In genomic region chr1:164999515-164999914, GRCm38 (mm10) we compare ENCODE assay signal across 10 mouse cellular contexts.
A peak's percentile ranks its signal among the peaks of the same experiment; 100 is the strongest.
DNase-seq lines count a peak whose midpoint lies in the region; ATAC-seq and TF ChIP-seq lines count a peak whose summit lies in the region.
"Had no signal": no experiment of that assay in that cellular context is flagged by ENCODE, and none has a peak within 500 bp of the region (broad histone marks: within the 10 kb centered on the region; RNA-seq: fewer than 3 reads in every experiment).

No protein-coding gene starts in this region.

- WGBS in kidney, embryonic 15.5 days: 53% methylated on average over 10 of the region's 10 CpGs
- 76% methylated on average over 10 of the region's 10 CpGs for WGBS in midbrain, embryonic 13.5 days
- WGBS in forebrain, embryonic 10.5 days: 75% methylated on average over 10 of the region's 10 CpGs

- peaks cover 6% of the 10 kb centered on the region; the same call in 1 of the 2 replicates for H3K4me1 ChIP-seq in kidney, embryonic 15.5 days
- peaks cover 0 to 7% of the 10 kb centered on the region in 2 experiments; a peak in 2 of 4 replicates for H3K4me1 ChIP-seq in CH12.LX (ENCODE audit: control insufficient read depth in 1 of 2, insufficient read depth in 2 of 2)
- H3K4me1 ChIP-seq in cortical plate, adult 2 months (ENCODE audit: control insufficient read depth, insufficient read depth, low read length): no peaks in the 10 kb centered on the region; the same call in 1 of the 2 replicates
- peaks cover 3% of the 10 kb centered on the region; the same call in 1 of the 2 replicates for H3K4me1 ChIP-seq in midbrain, embryonic 13.5 days (replicated peaks)
- no peaks in the 10 kb centered on the region for H3K4me1 ChIP-seq in forebrain, embryonic 10.5 days

- no peak for TF ChIP-seq POLR2A in CH12.LX (IDR thresholded peaks at IDR 0.05; ENCODE audit: low read depth, low read length)
- no peak for TF ChIP-seq POLR2A in cortical plate, adult 2 months (IDR thresholded peaks at IDR 0.05; ENCODE audit: extremely low read depth, insufficient read depth, low read length)

- peak; percentile 73; the same call in 1 of the 2 replicates for ATAC-seq in kidney, embryonic 15.5 days (replicated peaks; ENCODE audit: low FRiP score)
- ATAC-seq in midbrain, embryonic 13.5 days: no peak

- H3K36me3 ChIP-seq in kidney, embryonic 15.5 days: no peaks in the 10 kb centered on the region
- no peaks in the 10 kb centered on the region for H3K36me3 ChIP-seq in CH12.LX (replicated peaks in 1 of 2; ENCODE audit: control insufficient read depth in 1 of 2, insufficient read depth in 1 of 2, low read length in 1 of 2)
- no peaks in the 10 kb centered on the region for H3K36me3 ChIP-seq in midbrain, embryonic 13.5 days
- H3K36me3 ChIP-seq in forebrain, embryonic 10.5 days (replicated peaks): no peaks in the 10 kb centered on the region
- H3K36me3 ChIP-seq: hindbrain, embryonic 15.5 days had no signal

- dilution Hi-C loops in CH12.LX (cut with MboI; ENCODE audit: extremely low pct_ligation_motif_present, extremely low pct_unique_long_range_greater_than_20kb, low sequenced_read_pairs): no loop called here

- H3K27ac ChIP-seq in kidney, embryonic 15.5 days: no peak overlapping the region
- no peak overlapping the region for H3K27ac ChIP-seq in CH12.LX (ENCODE audit: insufficient read depth, low read depth)
- H3K27ac ChIP-seq in cortical plate, adult 2 months (ENCODE audit: insufficient read depth, low read length): peak overlapping the region; percentile 31
- no peak overlapping the region for H3K27ac ChIP-seq in midbrain, embryonic 13.5 days
- no peak overlapping the region for H3K27ac ChIP-seq in forebrain, embryonic 10.5 days
- H3K27ac ChIP-seq: hindbrain, embryonic 15.5 days had no signal

- TF ChIP-seq EP300 in CH12.LX (IDR thresholded peaks at IDR 0.05; ENCODE audit: low read length): no peak

- no peak overlapping the region for H3K4me3 ChIP-seq in kidney, embryonic 15.5 days (replicated peaks)
- no peak overlapping the region for H3K4me3 ChIP-seq in CH12.LX (replicated peaks in 1 of 3; ENCODE audit: low read depth in 2 of 3, low read length in 2 of 3, poor library complexity in 1 of 3)
- no peak overlapping the region for H3K4me3 ChIP-seq in cortical plate, adult 2 months (ENCODE audit: insufficient read depth, low read length)
- no peak overlapping the region for H3K4me3 ChIP-seq in midbrain, embryonic 13.5 days (replicated peaks)
- H3K4me3 ChIP-seq in forebrain, embryonic 10.5 days: no peak overlapping the region
- H3K4me3 ChIP-seq: hindbrain, embryonic 15.5 days; myocyte had no signal

- DNase-seq in kidney, adult 9 months: no peak
- DNase-seq in CH12.LX (ENCODE audit: extremely low read depth): peak; percentile 25
- peak; percentile 43 to 50 for DNase-seq in natural killer cell, adult 2 months (ENCODE audit: low spot score in 2 of 2)
- DNase-seq in urinary bladder, adult 2 months (ENCODE audit: low spot score): no peak
- DNase-seq in forebrain, embryonic 10.5 days (ENCODE audit: extremely low spot score, low spot score): no peak

- in situ Hi-C loops in CH12.LX (cut with MboI; ENCODE audit: low pct_ligation_motif_present, low pct_unique_long_range_greater_than_20kb, low sequenced_read_pairs): no loop called here

- TF ChIP-seq RAD21 in CH12.LX (IDR thresholded peaks at IDR 0.05; ENCODE audit: low read depth, low read length): peak; percentile 13

- H3K27me3 ChIP-seq in kidney, embryonic 15.5 days: no peaks in the 10 kb centered on the region
- H3K27me3 ChIP-seq in CH12.LX (replicated peaks): no peaks in the 10 kb centered on the region
- H3K27me3 ChIP-seq in midbrain, embryonic 13.5 days: no peaks in the 10 kb centered on the region
- no peaks in the 10 kb centered on the region for H3K27me3 ChIP-seq in forebrain, embryonic 10.5 days (ENCODE audit: poor library complexity, severe bottlenecking)
- H3K27me3 ChIP-seq: hindbrain, embryonic 15.5 days had no signal

- no peaks in the 10 kb centered on the region for H3K79me2 ChIP-seq in CH12.LX (replicated peaks; ENCODE audit: control insufficient read depth, extremely low read depth, insufficient read depth, poor library complexity, severe bottlenecking)

- H3K9me3 ChIP-seq in kidney, embryonic 15.5 days (replicated peaks): no peaks in the 10 kb centered on the region
- H3K9me3 ChIP-seq in CH12.LX (replicated peaks; ENCODE audit: low read length): no peaks in the 10 kb centered on the region
- H3K9me3 ChIP-seq in midbrain, embryonic 13.5 days: no peaks in the 10 kb centered on the region
- no peaks in the 10 kb centered on the region for H3K9me3 ChIP-seq in forebrain, embryonic 10.5 days
- H3K9me3 ChIP-seq: hindbrain, embryonic 15.5 days had no signal

- no peak overlapping the region for H3K4me2 ChIP-seq in kidney, embryonic 15.5 days
- H3K4me2 ChIP-seq in CH12.LX (ENCODE audit: insufficient read depth, low read depth, poor library complexity, severe bottlenecking): no peak overlapping the region
- no peak overlapping the region for H3K4me2 ChIP-seq in midbrain, embryonic 13.5 days (replicated peaks)
- H3K4me2 ChIP-seq: hindbrain, embryonic 15.5 days had no signal

- peak in 1 of 2 experiments; percentile 54; a peak in 2 of 4 replicates for TF ChIP-seq CTCF in CH12.LX (conservative IDR thresholded peaks at IDR 0.05 in 1 of 2, IDR thresholded peaks at IDR 0.05 in 1 of 2; ENCODE audit: low read depth in 2 of 2, low read length in 2 of 2)
- no peak for TF ChIP-seq CTCF in cortical plate, adult 2 months (IDR thresholded peaks at IDR 0.05; ENCODE audit: extremely low read depth, insufficient read depth, low read length)

- H3K9ac ChIP-seq in kidney, embryonic 15.5 days: no peak overlapping the region
- no peak overlapping the region for H3K9ac ChIP-seq in CH12.LX (ENCODE audit: insufficient read depth, low read depth)
- no peak overlapping the region for H3K9ac ChIP-seq in midbrain, embryonic 13.5 days (replicated peaks)
- H3K9ac ChIP-seq: hindbrain, embryonic 15.5 days had no signal

TF ChIP-seq in CH12.LX, 34 proteins besides CTCF, POLR2A, EP300 and RAD21:
- TF ChIP-seq SMC3 (IDR thresholded peaks at IDR 0.05; ENCODE audit: low read depth, low read length) (peak; percentile 45), NELFE (IDR thresholded peaks at IDR 0.05; ENCODE audit: low read depth, low read length) (no peak)

Comparison
In these comparisons a context has a peak if more than half of its experiments do, and no peak if none do; other contexts are left out.
1. DNase-seq: peak in CH12.LX (single experiment) and natural killer cell, adult 2 months (2 of 2); none in kidney, adult 9 months (single experiment), urinary bladder, adult 2 months (single experiment) and forebrain, embryonic 10.5 days (single experiment).